Mouse (Mus musculus) layer of hippocampus, adult 8-10 months (tissue): ENCODE data around the gene Wwtr1. TPM values are rescaled to one million over a fixed set of nuclear protein-coding genes. Genes with fewer than 3 reads are reported as not detected.

Source experiments
- DNase-seq, 2 experiments: peaks; one replicate each; pipeline ENCODE4 v3.0.0; 2022; ENCODE audit warnings: low spot score in 2 of 2
- microRNA-seq, 2 experiments: library from miRNA; unstranded; fragments of <30 nt; microRNA quantifications; one replicate each; pipeline ENCODE4 v1.2.0; 2022
- total RNA-seq, 4 experiments: library from RNA; stranded (reverse); gene quantifications; 2 replicates each; pipeline ENCODE4 v1.2.4; 2022

The Wwtr1 gene
- total RNA-seq, 4 experiments from 2014 or later, result 12.6 to 14.8 (median 13.7) TPM

GRCm38 (mm10) chr3:57466289-57466688, 109.4 kb downstream of the Wwtr1 start:
- DNase-seq, result no peak

DNA sequence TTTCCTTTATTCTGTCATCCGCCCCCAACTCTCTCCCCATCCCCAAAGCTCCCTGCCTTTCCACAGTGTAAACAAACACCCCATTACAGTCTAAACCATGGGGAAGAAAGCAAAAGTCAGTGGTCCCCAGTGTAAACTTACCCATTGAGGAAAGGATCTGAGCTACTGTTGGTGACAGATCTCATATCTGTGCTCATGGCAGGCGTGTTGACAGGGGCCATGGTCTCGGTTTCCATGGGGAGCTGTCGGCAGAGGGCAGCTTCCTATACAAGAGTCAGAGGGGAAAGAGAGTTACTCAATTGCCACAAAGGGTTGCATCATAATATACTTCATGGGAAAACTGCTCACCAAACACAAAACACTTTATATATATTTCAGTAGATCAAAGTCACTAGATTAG, 112.4 kb downstream of the Wwtr1 start:
- DNase-seq, result no peak

- DNase-seq, result no peak
These were observed 117.1 kb downstream of the Wwtr1 start for GRCm38 (mm10) chr3:57458652-57459051.

GRCm38 (mm10) chr3:57448445-57448844, 127.3 kb downstream of the Wwtr1 start:
- DNase-seq, result peak; percentile 29 to 76

DNA sequence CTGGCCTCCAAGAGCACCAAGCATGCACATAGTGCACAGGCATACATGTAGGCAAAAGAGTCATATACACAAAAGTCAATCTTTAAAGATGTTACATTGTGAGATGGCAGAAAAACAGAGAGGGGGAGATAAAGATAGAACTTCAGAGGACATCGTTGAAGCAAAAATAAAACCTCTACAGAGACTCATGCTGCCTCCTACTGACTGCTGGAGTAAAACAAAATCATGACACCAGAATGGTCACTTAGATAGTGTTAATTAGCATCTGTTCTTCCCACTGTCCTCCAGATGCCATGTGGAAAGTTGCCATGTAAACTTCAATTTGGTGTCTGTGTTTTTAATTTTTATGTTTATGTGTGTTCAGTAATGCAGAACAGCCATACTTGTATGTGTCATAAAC, 127.8 kb downstream of the Wwtr1 start:
- DNase-seq, result no peak

- no peak for DNase-seq
These were observed 130.0 kb downstream of the Wwtr1 start for GRCm38 (mm10) chr3:57445706-57446105.

- no peak for DNase-seq
These were observed 134.8 kb downstream of the Wwtr1 start for GRCm38 (mm10) chr3:57440956-57441355.

DNA sequence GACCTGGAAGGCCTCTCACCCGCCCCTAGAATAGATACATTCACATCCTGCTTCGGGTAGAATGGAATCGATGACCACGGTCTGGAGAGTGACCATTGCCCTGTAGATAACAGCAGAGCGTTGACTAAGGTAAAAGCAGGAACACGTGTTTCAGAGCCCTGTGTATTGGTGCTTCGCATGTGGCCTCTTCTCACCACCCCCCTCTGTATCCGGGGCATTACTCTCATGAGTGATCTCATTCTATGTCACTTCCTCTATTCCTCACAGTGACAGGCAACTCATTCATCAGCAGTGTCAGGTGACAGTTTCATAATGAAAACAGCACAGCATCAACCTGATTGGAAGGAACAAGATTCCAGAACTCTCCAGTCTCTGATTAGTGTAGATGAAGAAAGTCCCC, 140.3 kb downstream of the Wwtr1 start:
- DNase-seq, result no peak

DNA sequence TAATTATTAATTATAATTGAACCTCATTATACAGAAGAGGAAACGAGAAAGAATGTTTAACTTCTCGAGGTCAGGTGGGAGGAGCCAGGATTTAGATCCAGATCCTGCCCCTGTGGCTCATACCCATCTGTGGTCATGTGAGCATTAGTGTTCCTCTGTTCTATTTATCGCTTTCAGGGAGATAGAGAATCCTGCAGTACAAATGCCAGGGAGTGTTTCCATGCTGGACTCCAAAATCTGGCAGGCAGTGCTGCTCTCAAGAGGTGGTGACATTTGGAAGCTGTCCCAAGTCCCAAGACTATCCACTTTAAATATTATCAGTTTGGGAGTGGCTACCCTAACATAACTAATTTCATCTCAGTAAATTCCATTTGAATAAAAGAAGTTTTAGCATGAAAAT, 144.0 kb downstream of the Wwtr1 start:
- DNase-seq, result no peak

- no peak for DNase-seq
These were observed 146.2 kb downstream of the Wwtr1 start for GRCm38 (mm10) chr3:57429486-57429885.

- no peak for DNase-seq
These were observed 146.8 kb downstream of the Wwtr1 start for GRCm38 (mm10) chr3:57428682-57429464.

DNA sequence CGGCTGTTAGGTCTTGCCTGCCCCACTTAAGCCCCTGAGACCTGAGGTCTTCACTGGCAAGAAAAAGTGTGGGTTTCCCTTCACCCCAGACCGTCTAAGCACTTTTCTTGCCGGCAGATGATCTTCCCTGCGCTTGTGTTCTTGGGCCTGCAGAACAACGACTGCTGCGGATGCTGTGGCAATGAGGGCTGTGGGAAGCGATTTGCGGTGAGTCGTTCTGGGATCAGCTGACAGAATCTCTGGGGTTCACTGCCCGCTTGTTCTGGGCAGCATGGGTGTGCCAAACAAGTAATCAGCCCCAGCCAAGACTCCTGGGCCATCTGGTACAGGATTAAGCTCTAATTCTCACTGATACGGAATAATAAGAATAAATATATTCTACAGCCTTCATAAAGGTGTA, 149.4 kb downstream of the Wwtr1 start:
- no peak for DNase-seq

- no peak for DNase-seq
These were observed 150.5 kb downstream of the Wwtr1 start, which contains the start of gene Tm4sf4 for GRCm38 (mm10) chr3:57425089-57425730. Gene Tm4sf4 (plus strand): TSS chr3:57425314.

DNA sequence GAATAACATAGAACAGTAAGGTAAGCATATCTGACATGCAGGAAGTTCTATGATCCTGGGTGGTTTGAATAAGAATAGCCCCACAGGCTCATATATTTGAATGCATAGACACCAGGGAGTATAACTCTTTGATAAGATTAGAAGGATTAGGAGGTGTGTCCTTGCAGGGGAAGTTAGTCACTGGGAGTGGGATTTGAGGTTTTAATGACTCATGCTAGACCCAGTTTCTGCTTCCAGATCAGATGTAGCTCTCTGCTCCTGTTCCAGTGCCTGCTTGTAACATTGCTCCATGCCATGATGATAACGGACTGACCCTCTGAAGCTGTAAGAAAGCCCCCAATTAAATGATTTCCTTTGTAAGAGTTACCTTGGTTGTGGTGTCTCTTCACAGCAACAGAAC, 155.1 kb downstream of the Wwtr1 start:
- no peak for DNase-seq

- DNase-seq, result no peak
These were observed 155.5 kb downstream of the Wwtr1 start for GRCm38 (mm10) chr3:57420233-57420632.

GRCm38 (mm10) chr3:57411535-57411934, 164.2 kb downstream of the Wwtr1 start:
- no peak for DNase-seq

Small RNA genes within 50 kb of the gene (microRNA-seq; reads per million reads assigned to microRNA genes)
- 0 reads per million in 2 experiments for gene Mir6377

Other genes with a start within 250 kb of the Wwtr1 start
- not detected for gene Tm4sf4, start 150.6 kb downstream of the Wwtr1 start, total RNA-seq
- gene Commd2, start 75.8 kb upstream of the Wwtr1 start, total RNA-seq, result 10 to 100 TPM; 20.3 to 23.4 (median 22.1) TPM
- gene Ankub1, start 116.9 kb upstream of the Wwtr1 start, total RNA-seq, result 1 to 10 TPM; 1.9 to 4.3 (median 3.4) TPM
- gene Rnf13, start 160.2 kb upstream of the Wwtr1 start, total RNA-seq, result 100 to 1,000 TPM; 107 to 116 (median 110) TPM